Mouse (Mus musculus): Measurements from ENCODE around the gene Trmt2b. TPM values are rescaled to one million over a fixed set of nuclear protein-coding genes. Genes with fewer than 3 reads are reported as not detected.
"Not testable (repeated sequence)": the region's sequence is repeated elsewhere in the genome, so short reads cannot be mapped to it uniquely, and the experiment has no call there.

Trmt2b gene
- polyA plus RNA-seq (2012; rRNA removed): 4.1 and 4.9 TPM in 2 replicates
- polyA plus RNA-seq (2014; fragmentation: Nextera tagmentation; extraction: Ambion mirVana): 9.5 and 10.0 TPM in 2 replicates

- ATAC-seq (ENCODE audit: insufficient read depth) (peak; percentile 94), DNase-seq (ENCODE audit: low read depth in 3 of 3, low spot score in 3 of 3) (peak; percentile 32 to 40 (median 36))
- no peaks in the 10 kb centered on the region for H3K9me3 ChIP-seq (ENCODE audit: control insufficient read depth, low read length)
- H3K27me3 ChIP-seq (ENCODE audit: control insufficient read depth, insufficient read depth, low read length): no peaks in the 10 kb centered on the region
- 0 out of 2 replicates have a peak within 1 kb of the TSS, but pooled peaks have one; percentile 11 for H3K27ac ChIP-seq
- TF ChIP-seq EP300 (IDR thresholded peaks at IDR 0.05; ENCODE audit: low read depth) (no peak), CTCF (IDR thresholded peaks at IDR 0.05; ENCODE audit: low read depth) (no peak)
- H3K4me3 ChIP-seq (ENCODE audit: insufficient read depth in 1 of 2, low read depth in 2 of 2, low read length in 2 of 2): peak within 1 kb of the TSS; percentile 62 to 91
- no peaks in the 10 kb centered on the region for H3K36me3 ChIP-seq (replicated peaks; ENCODE audit: control insufficient read depth, insufficient read depth, low read depth)
- peak within 1 kb of the TSS; percentile 48 for H3K9ac ChIP-seq (replicated peaks)
- peaks cover 0 to 6% of the 10 kb centered on the region in 2 experiments; a peak in 1 of 4 replicates for H3K4me1 ChIP-seq (replicated peaks; ENCODE audit: control insufficient read depth in 2 of 2, insufficient read depth in 2 of 2, low read length in 1 of 2)
- H3K4me2 ChIP-seq (ENCODE audit: low read depth): peak within 1 kb of the TSS; percentile 67
- 12% methylated on average over 20 of the region's 26 CpGs for WGBS (ENCODE audit: insufficient replicate concordance)
Observed at GRCm38 (mm10) chrX:134276275-134277160, at the start of gene Trmt2b. TSS of gene Trmt2b (minus strand) at chrX:134276984.

DNA sequence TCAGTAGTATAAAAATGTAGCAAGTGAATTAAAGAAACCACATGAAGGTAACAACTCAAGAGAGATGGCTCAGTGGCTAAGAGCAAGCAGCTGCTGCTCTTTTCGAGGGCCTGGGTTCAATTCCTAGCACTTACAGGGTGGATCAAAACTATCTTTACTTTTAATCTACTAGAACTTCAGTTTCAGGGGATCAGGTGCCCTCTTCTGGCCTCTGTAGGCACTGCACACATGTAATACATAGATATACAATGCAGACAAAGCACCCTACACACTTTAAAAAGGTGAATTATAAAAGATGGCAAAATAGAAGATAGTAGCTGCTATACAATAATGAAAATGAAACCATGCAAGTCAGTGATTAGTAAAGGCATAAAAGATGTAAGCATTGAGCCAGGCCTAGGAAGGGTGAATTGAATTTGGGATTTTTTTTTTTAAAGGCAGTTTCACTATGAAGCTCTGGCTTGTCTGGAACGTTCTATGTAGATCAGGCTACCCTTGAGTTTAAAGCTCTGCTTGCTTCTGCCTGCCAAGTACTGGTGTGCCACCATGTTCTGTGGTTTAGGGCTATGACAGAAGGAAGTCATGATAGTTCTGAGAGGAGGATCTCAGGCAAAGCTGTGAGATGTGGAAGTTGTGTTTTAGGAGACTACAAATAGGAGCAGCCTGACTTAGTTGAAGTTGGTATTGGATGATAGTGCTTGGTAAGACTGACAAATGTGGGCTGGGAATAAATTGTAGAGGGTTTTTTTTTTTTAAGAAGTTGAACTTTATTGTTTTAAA lies 42.6 kb upstream of the Trmt2b start:
- DNase-seq (ENCODE audit: low read depth in 3 of 3, low spot score in 3 of 3) (no peak), ATAC-seq (ENCODE audit: insufficient read depth) (no peak)
- H3K4me3 ChIP-seq (ENCODE audit: insufficient read depth in 1 of 2, low read depth in 2 of 2, low read length in 2 of 2): no peak overlapping the region
- H3K4me1 ChIP-seq (replicated peaks; ENCODE audit: control insufficient read depth in 2 of 2, insufficient read depth in 2 of 2, low read length in 1 of 2): no peaks in the 10 kb centered on the region
- peak; percentile 47 for TF ChIP-seq CTCF (IDR thresholded peaks at IDR 0.05; ENCODE audit: low read depth)
- TF ChIP-seq EP300 (IDR thresholded peaks at IDR 0.05; ENCODE audit: low read depth): no peak
- peaks cover 7% of the 10 kb centered on the region for H3K36me3 ChIP-seq (replicated peaks; ENCODE audit: control insufficient read depth, insufficient read depth, low read depth)
- 56% methylated on average over 2 of the region's 2 CpGs for WGBS (ENCODE audit: insufficient replicate concordance)
- no peaks in the 10 kb centered on the region for H3K27me3 ChIP-seq (ENCODE audit: control insufficient read depth, insufficient read depth, low read length)
- no peak overlapping the region for H3K9ac ChIP-seq (replicated peaks)
- H3K27ac ChIP-seq: no peak overlapping the region
- H3K4me2 ChIP-seq (ENCODE audit: low read depth): no peak overlapping the region
- no peaks in the 10 kb centered on the region for H3K9me3 ChIP-seq (ENCODE audit: control insufficient read depth, low read length)

- 79% methylated on average over 6 of the region's 7 CpGs for WGBS (ENCODE audit: insufficient replicate concordance)
- not testable (repeated sequence) for H3K9ac ChIP-seq (replicated peaks)
Observed at GRCm38 (mm10) chrX:134311193-134311592, 34.4 kb upstream of the Trmt2b start.

DNA sequence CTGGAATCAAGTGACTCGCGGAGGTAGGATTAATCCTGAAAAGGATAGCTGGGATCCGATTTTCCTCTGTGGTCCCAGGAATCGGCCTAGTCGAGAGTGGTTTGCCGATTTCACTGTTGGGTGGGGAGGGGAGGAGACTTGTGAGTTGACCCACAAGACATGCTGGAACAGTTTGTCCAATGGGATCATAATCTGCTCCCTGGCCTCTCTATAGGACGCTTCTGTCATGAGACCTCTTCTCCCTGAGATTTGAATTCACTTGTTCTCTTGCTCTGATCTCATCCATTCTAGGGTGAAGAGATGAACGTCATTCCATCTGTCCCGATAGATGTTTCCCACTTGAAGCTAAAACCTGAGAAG lies 31.5 kb upstream of the Trmt2b start:
- peak overlapping the region; percentile 67 to 82 for H3K4me3 ChIP-seq (ENCODE audit: insufficient read depth in 1 of 2, low read depth in 2 of 2, low read length in 2 of 2)
- TF ChIP-seq CTCF (IDR thresholded peaks at IDR 0.05; ENCODE audit: low read depth): no peak
- no peak for TF ChIP-seq EP300 (IDR thresholded peaks at IDR 0.05; ENCODE audit: low read depth)
- H3K36me3 ChIP-seq (replicated peaks; ENCODE audit: control insufficient read depth, insufficient read depth, low read depth): peaks cover 9% of the 10 kb centered on the region
- H3K27ac ChIP-seq: no peak overlapping the region; the same call in 1 of the 2 replicates
- 16% methylated on average over 9 of the region's 9 CpGs for WGBS (ENCODE audit: insufficient replicate concordance)
- H3K9ac ChIP-seq (replicated peaks): peak overlapping the region; percentile 66
- ATAC-seq (ENCODE audit: insufficient read depth) (peak; percentile 85), DNase-seq (ENCODE audit: low read depth in 3 of 3, low spot score in 3 of 3) (peak; percentile 41 to 57 (median 44))
- H3K27me3 ChIP-seq (ENCODE audit: control insufficient read depth, insufficient read depth, low read length): no peaks in the 10 kb centered on the region
- peak overlapping the region; percentile 75 for H3K4me2 ChIP-seq (ENCODE audit: low read depth)
- no peaks in the 10 kb centered on the region for H3K9me3 ChIP-seq (ENCODE audit: control insufficient read depth, low read length)
- H3K4me1 ChIP-seq (replicated peaks; ENCODE audit: control insufficient read depth in 2 of 2, insufficient read depth in 2 of 2, low read length in 1 of 2): no peaks in the 10 kb centered on the region; a peak in 2 of 4 replicates

More at GRCm38 (mm10) chrX:134311193-134311592, 34.4 kb upstream of the Trmt2b start:
- H3K27me3 ChIP-seq (ENCODE audit: control insufficient read depth, insufficient read depth, low read length); H3K27ac ChIP-seq; H3K4me3 ChIP-seq (ENCODE audit: insufficient read depth in 1 of 2, low read depth in 2 of 2, low read length in 2 of 2); H3K4me1 ChIP-seq (replicated peaks; ENCODE audit: control insufficient read depth in 2 of 2, insufficient read depth in 2 of 2, low read length in 1 of 2); DNase-seq (ENCODE audit: low read depth in 3 of 3, low spot score in 3 of 3); ATAC-seq (ENCODE audit: insufficient read depth); H3K9me3 ChIP-seq (ENCODE audit: control insufficient read depth, low read length); H3K36me3 ChIP-seq (replicated peaks; ENCODE audit: control insufficient read depth, insufficient read depth, low read depth); H3K4me2 ChIP-seq (ENCODE audit: low read depth): not testable (repeated sequence)
